Mouse (Mus musculus) kidney, adult 11 months (tissue): ENCODE data around the gene Gm14214.

Experiments
- DNase-seq: peaks from one replicate; pipeline ENCODE4 v3.0.0; 2022

Gm14214 gene

DNA sequence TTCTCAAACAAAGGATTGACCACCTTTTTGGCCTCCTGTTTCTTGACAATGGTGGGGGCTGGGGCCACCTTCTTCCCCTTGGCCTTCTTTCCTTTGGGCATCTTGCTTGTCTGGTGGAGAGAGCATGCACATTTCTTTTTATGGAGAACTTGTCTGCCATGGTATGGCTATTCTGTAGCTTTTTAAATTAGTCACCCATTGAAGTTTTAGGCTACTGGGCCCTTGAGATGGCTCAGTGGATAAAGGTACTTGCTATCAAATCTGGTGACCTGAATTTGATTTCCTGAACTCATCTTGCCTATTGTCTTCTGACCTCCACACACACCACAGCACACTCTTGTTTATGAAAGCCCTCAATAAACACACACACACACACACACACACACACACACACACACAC lies at the start of gene Gm14214:
Gene Gm14214, minus strand, starts transcription at position 101 of the 400 bp plus-strand sequence.
- DNase-seq, result no peak

DNA sequence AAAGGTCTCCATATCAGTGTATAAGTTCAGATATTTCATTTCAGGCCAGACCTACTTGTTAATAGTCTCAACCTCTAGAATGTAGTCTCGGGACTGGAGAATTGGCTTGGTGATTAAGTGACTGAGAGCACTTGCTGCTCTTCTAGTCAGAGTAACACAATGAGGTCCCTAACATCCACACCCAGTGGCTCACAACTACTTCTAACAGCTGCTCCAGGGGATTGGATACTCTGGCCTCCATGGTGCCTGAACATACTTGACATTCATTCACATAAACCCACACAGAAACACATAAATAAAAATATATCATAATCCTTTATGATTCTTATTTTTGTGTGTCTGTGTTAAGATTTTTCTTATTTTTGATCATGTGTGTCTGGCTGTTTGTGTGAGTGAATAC lies 48.8 kb upstream of the Gm14214 start:
- DNase-seq, result no peak

DNA sequence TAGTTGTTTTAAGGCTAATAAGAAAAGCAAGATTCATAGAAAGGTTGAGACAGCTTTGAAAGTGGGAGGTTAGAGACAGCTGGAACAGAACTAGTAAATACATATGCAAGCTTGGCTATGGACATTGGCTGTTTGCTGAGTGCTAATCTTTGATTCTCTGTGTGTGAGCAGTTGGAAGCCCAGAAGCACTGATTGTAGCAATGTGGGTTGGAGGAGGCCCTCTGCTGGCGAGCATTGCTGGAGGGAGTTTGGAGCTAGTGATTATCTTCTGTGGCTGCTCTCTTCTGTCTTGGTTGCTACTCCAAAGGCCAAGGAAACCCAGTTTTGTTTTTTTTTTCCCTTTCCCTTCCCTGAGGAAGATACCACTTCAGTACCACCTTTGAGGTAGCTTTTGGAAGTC lies 48.0 kb upstream of the Gm14214 start:
- DNase-seq, result peak; percentile 25

DNA sequence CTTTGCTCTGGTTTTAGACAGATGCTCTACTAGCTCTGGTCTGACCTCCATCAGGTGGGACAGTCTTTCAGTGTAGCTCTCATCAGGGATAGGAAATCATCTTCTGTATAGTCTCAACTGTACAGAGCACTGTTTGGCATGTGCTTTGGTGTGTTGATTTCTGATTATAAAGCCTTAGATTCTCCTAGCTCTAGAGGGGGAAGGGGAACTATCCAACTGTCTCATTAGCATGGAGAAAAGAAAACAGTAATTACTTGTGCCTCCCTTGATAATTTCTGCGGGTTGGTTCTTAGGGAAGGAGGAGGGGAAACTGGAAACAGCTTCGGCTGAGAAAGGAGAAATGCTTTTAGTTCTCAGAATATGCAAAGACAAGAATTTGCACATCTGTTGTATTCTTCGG lies 47.3 kb upstream of the Gm14214 start:
- DNase-seq, result no peak

DNA sequence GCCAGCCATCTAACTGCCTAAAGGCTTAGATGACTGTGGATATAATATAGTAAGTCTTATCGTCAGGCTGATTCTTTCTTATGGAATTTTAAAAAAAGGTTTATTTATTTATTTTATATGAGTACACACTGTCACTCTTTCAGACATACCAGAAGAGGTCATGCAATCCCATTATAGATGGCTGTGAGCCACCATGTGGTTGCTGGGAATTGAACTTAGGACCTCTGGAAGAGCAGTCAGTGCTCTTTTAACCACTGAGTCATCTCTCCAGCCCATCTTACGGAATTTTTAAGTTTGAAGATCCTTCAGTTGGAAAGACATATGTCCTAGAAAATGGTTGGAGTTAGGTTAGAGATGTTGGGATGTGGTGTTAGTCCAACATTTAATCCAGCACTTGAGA lies 43.6 kb upstream of the Gm14214 start:
- DNase-seq, result no peak

GRCm38 (mm10) chr2:154810821-154811220 lies 41.0 kb upstream of the Gm14214 start:
- DNase-seq, result no peak

DNA sequence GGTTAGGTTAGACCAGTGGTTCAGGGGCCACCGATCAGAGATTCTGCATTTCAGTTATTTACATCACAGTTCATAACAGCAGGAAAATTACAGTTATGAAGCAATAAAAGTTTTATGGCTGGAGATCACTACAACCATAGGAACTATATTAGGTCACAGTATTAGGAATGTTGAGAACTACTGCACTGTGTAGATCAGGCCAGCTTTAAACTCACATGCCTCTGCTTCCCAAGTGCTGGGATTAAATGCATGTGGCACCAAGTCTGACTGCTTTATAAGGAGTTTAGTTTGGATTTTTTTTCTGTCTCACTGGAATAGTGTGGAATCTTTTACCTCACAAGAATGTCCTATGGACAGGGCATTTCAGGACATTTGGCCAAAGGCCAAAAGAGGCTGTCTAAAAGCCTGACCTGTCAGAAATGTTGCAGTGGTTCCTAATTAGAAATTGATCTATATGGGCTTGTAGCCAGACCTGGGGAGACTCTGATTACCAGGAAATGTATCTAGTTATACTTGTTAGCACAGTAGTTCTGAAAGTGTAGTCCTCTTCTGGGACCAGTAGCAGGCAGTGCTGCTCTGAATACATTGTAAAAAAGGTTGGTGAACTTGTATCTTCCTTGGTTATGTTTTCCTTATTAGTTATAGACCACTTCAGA lies 39.4 kb upstream of the Gm14214 start:
- DNase-seq, result peak; percentile 65

DNA sequence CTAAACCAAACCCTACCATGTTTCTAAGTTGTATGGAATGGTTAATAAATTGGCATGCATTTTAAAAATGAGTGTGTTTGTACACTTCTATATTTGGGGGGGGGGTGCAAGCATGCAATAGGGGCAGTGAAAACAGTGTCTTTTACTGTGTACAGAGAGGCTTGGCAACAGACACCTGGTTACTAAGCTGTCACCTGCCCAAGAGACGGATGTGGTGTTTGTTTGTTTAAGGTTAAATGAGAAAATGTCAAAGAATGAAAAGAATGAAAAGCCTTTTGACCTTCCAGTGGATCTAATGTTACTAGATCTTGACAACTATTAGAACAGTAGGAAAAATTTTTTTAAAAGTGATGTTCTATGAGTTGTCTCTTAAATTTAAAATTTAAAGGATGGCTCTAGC lies 37.9 kb upstream of the Gm14214 start:
- DNase-seq, result no peak

DNA sequence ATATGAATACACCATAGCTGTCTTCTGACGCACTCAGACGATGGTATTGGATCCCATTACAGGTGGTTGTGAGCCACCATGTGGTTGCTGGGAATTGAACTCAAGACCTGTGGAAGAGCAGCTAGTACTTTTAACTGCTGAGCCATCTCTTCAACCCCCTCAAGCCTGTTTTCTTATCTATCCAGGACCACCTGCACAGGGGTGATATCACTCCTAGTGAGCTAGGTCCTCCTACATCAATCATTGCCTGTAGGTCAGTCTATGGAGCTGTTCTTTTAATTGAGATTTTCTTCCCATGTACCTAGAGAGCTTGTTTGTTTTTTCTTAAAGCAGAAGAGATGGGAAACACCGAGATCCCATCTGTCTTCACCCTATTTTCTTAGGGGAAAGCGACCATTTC lies 34.0 kb upstream of the Gm14214 start:
- no peak for DNase-seq

GRCm38 (mm10) chr2:154803372-154803771 lies 33.5 kb upstream of the Gm14214 start:
- DNase-seq, result no peak

GRCm38 (mm10) chr2:154791661-154792642 lies 22.1 kb upstream of the Gm14214 start:
- DNase-seq, result peak; percentile 83

DNA sequence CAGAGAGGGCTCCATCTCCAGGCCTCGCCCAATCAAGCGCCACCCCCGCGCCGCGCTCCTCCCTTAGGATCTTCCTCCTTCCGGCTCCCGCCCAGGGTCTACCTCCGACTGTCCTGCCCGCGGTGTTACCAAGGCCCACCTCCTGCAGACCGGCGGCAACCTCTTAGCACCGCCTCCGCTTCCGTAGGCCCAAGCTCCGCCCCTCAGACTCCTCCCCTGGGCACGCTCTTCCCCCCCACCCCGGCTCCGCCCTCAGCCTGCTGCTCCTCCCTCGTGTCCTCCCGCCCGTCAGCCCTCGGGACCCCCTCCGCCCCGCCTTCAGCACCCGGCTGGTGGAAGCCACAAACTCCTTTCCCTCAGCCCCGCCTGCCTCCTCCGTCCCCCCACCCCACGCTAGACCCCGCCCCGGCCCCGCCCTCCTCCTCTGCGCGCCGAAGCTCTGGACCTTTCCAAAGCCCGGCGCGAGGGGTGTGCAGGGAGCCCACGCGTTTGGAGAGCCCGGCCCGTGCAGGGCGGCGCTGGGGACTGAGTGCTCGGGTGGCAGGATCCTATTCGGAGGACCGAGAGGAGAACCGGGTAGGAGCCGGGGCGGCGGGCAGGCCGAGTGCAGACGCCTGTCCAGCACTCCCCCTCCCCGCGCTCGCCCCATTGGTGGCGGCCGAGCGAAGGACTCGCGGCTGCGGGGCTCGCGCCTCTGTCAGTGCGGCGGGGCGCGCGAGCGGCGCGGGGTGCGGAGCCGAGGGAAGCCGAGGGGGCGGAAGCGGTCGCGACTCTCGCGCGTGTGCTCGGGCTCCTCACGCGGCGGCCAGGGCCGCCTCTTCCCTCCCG lies 21.0 kb upstream of the Gm14214 start, which contains the start of the genes Raly and a:
Gene Raly, plus strand, starts transcription at position 441 of the 828 bp plus-strand sequence.
Gene a, plus strand, starts transcription at position 747 of the 828 bp plus-strand sequence.
- peak; percentile 98 for DNase-seq

- DNase-seq, result no peak
These were observed 20.3 kb upstream of the Gm14214 start for GRCm38 (mm10) chr2:154789977-154790655.

- DNase-seq, result peak; percentile 18
These were observed 19.6 kb upstream of the Gm14214 start for GRCm38 (mm10) chr2:154789381-154789780.

- no peak for DNase-seq
These were observed 16.9 kb upstream of the Gm14214 start for GRCm38 (mm10) chr2:154786776-154787175.

DNA sequence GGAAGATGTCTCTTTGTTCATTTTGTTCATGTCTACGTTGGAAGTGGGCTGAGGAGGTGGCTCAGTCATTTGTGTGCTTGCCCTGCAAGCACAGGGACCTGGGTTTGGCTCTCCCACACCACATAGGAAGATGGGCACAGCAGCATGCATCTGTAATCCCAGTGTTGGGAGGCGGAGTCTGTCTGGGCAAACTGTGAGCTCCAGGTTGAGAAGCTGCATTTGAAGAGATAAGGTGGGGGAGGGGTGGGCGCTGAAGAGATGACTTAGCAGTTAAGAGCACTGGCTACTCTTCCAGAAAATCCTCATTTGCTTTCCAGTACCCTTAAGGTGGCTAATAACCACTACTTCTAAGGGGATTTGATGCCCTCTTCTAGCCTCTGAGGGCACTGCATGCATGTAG lies 16.4 kb upstream of the Gm14214 start:
- no peak for DNase-seq

DNA sequence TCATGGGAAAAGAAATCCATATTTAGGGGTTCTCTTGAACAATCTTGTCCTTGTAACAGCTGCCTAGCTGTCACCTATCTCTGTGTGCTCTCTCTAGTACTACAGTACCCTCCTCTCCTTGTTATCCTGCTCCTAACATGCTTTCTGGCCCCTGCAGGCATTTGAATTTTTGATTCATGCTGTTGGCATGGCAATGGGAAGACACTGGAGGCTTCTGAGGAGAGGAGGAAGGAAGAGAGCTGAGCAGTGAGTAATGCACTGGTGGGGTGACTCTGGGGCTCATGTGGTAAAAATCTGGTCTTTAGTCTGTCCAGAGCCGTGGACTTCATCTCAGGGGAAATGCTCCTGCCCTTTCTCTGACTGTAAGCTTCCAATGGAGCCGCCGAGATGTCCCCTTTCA lies 15.5 kb upstream of the Gm14214 start:
- DNase-seq, result no peak

DNA sequence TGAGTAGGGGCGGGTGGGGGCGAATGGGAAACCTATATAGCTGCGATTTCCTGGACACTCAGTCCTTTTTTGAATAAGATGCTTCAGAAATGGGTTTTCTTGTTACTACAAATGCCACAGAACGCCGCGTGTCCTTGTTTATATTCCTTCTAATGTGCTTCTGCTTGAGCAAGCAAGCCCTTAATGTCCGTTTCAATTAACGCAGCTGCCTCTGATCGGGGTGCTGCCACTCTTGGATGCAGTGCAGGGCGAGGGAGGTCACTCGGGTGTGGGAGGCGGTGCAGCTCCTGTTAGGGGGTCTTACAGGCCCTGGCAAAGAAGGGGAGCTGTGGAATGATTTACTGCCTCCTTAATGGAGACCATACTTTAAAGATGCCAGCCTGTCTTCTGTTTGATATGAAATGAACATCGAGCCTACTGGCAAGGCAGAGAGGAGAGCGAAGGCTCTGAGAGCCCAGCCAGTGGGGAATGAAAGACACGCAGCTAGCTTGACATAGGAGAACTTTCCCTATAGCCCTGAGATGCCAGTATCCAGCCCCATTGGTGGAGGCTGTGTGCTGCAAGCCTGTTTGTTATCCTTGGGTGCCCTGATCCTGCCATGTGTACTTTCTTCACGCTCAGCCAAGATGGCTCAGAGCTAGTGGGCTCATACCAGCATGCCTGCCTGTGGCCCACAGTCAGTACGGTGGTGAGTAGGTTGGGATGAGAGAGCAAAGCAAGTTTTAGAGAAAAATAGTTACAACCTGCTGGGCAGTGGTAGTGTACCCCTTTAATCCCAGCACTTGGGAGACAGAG lies 13.2 kb upstream of the Gm14214 start:
- DNase-seq, result no peak

GRCm38 (mm10) chr2:154782361-154782760 lies 12.5 kb upstream of the Gm14214 start:
- peak; percentile 34 for DNase-seq

DNA sequence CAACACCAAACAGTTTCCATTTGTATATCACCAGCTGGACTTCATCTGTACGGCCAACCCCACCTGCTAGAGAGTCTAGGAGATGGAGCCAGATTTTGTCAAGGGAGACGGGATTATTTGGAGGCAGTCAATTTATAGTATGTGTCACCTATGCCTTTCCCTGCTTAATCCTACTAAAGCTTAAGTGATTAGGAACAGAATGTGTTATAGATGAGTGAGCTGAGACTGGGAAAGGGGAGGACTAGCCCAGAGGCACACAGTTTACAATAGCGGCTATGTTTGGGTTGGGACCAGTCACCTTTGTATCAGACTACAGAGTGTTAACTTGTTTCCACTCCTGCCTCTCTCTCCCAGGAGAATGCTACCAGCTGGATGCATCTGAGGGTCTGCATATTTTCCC lies 9.8 kb upstream of the Gm14214 start:
- no peak for DNase-seq

GRCm38 (mm10) chr2:154776496-154776895 lies 6.7 kb upstream of the Gm14214 start:
- DNase-seq, result no peak

- DNase-seq, result no peak
These were observed 4.2 kb upstream of the Gm14214 start for GRCm38 (mm10) chr2:154774032-154774431.
